Comparison of ENCODE assay signal across 12 mouse cellular contexts in genomic region chr10:43440981-43441740, GRCm38 (mm10). TPM values are rescaled to one million over a fixed set of nuclear protein-coding genes. Genes with fewer than 3 reads are reported as not detected.
DNase-seq lines count a peak whose midpoint lies in the region; ATAC-seq and TF ChIP-seq lines count a peak whose summit lies in the region.
"Had no signal": no experiment of that assay in that cellular context is flagged by ENCODE, and none has a peak within 500 bp of the region (broad histone marks: within the 10 kb centered on the region; RNA-seq: fewer than 3 reads in every experiment).

No protein-coding gene starts in this region.

- no peaks in the 10 kb centered on the region for H3K27me3 ChIP-seq in hindbrain, embryonic 15.5 days
- no peaks in the 10 kb centered on the region for H3K27me3 ChIP-seq in small intestine, adult 2 months (ENCODE audit: control insufficient read depth, insufficient read depth, low read length)
- H3K27me3 ChIP-seq: limb, embryonic 15.5 days had no signal

- WGBS in hindbrain, embryonic 15.5 days = 45% methylated on average over 15 of the region's 15 CpGs
- WGBS in small intestine, adult 2 months = 24% methylated on average over 15 of the region's 15 CpGs

- H3K27ac ChIP-seq in hindbrain, embryonic 15.5 days (replicated peaks) = 0 out of 2 replicates have a peak overlapping the region, but pooled peaks have one; percentile 1
- H3K27ac ChIP-seq in small intestine, adult 2 months (ENCODE audit: insufficient read depth, low read depth, low read length) = peak overlapping the region; percentile 77
- H3K27ac ChIP-seq: limb, embryonic 15.5 days had no signal

- no peak for TF ChIP-seq POLR2A in small intestine, adult 2 months (IDR thresholded peaks at IDR 0.05; ENCODE audit: low read depth, low read length)

- TF ChIP-seq CTCF in small intestine, adult 2 months (IDR thresholded peaks at IDR 0.05; ENCODE audit: extremely low read depth, insufficient read length, insufficient replicate concordance, low read depth, low read length) = no peak

- H3K4me2 ChIP-seq in hindbrain, embryonic 15.5 days = no peak overlapping the region
- H3K4me2 ChIP-seq: limb, embryonic 15.5 days had no signal

- ATAC-seq in hindbrain, embryonic 15.5 days (ENCODE audit: low FRiP score, low read depth) = no peak
- ATAC-seq in erythroid progenitor cell, adult 5-6 weeks (replicated peaks; ENCODE audit: low FRiP score, poor library complexity, severe bottlenecking) = no peak

- H3K4me3 ChIP-seq in hindbrain, embryonic 15.5 days = no peak overlapping the region
- H3K4me3 ChIP-seq in small intestine, adult 2 months (ENCODE audit: low read depth, low read length) = no peak overlapping the region
- H3K4me3 ChIP-seq: limb, embryonic 15.5 days; myocyte had no signal

- peaks cover 17% of the 10 kb centered on the region for H3K4me1 ChIP-seq in hindbrain, embryonic 15.5 days (replicated peaks)
- H3K4me1 ChIP-seq in small intestine, adult 2 months (ENCODE audit: control insufficient read depth, insufficient read depth, insufficient read length, low read length) = peaks cover 8% of the 10 kb centered on the region; the same call in 1 of the 2 replicates

- DNase-seq in gastrocnemius, adult 18-20 months (ENCODE audit: low spot score) = peak; percentile 52
- DNase-seq in gastrocnemius, adult 8-10 months (ENCODE audit: low spot score in 2 of 2) = no peak
- peak; percentile 34 to 62 for DNase-seq in kidney, postnatal 36 days
- no peak for DNase-seq in cerebellum, postnatal 25 days
- no peak for DNase-seq in adrenal gland, adult (ENCODE audit: inconsistent age in 2 of 2, low spot score in 1 of 2)
- DNase-seq: cerebellum, adult 11-12 months; heart, postnatal 14 days had no signal

- H3K36me3 ChIP-seq in hindbrain, embryonic 15.5 days = no peaks in the 10 kb centered on the region
- H3K36me3 ChIP-seq in small intestine, adult 2 months (ENCODE audit: control insufficient read depth, insufficient read depth, low read length) = no peaks in the 10 kb centered on the region
- H3K36me3 ChIP-seq: limb, embryonic 15.5 days had no signal

- no peaks in the 10 kb centered on the region for H3K9me3 ChIP-seq in hindbrain, embryonic 15.5 days
- H3K9me3 ChIP-seq: limb, embryonic 15.5 days had no signal

- no peak overlapping the region for H3K9ac ChIP-seq in hindbrain, embryonic 15.5 days
- H3K9ac ChIP-seq: limb, embryonic 15.5 days had no signal

RNA-seq across cellular contexts. Expression of gene Bend3, which starts 37.5 kb away (rescaled TPM):
- total RNA-seq in gastrocnemius, adult 18-20 months (2021) = 1 to 10 TPM; 3.3 to 3.8 TPM
- total RNA-seq in gastrocnemius, adult 8-10 months (2022) = 1 to 10 TPM; 4.2 to 5.6 (median 4.9) TPM
- 3.6 and 4.3 TPM in 2 replicates for polyA plus RNA-seq in hindbrain, embryonic 15.5 days (2015; fragmentation: Nextera tagmentation; extraction: Ambion mirVana)
- polyA plus RNA-seq in small intestine, adult 2 months (2012; rRNA removed) = 1.2 and 1.8 TPM in 2 replicates
- total RNA-seq in erythroid progenitor cell, adult 5-6 weeks (2015; ENCODE audit: low replicate concordance) = 0.42 and 5.4 TPM in 2 replicates
- total RNA-seq in erythroid progenitor cell, adult 5-6 weeks (2017; ENCODE audit: low replicate concordance) = 0.13 and 2.6 TPM in 2 replicates

Comparison
In these comparisons a context has a peak if more than half of its experiments do, and no peak if none do; other contexts are left out.
1. DNase-seq: peak in gastrocnemius, adult 18-20 months (single experiment) and kidney, postnatal 36 days (2 of 2); none in gastrocnemius, adult 8-10 months (0 of 2), cerebellum, postnatal 25 days (0 of 2) and adrenal gland, adult (0 of 2).